Mouse (Mus musculus) bone marrow, adult 2 months (tissue): ENCODE results near the gene Ip6k3. TPM values are rescaled to one million over a fixed set of nuclear protein-coding genes. Genes with fewer than 3 reads are reported as not detected.

Experiments used
- H3K27ac ChIP-seq: fragments of 200-500 bp; 2 replicates; pipeline ENCODE4 v1.5.1; 2012; ENCODE audit warnings: low read depth, mild to moderate bottlenecking, control low read depth, inconsistent platforms, low read length; ENCODE audit not compliant: control insufficient read depth, poor library complexity, insufficient read depth
- H3K4me1 ChIP-seq: fragments of 200-500 bp; 2 replicates; pipeline ENCODE4 v1.6.1; 2011; ENCODE audit warnings: low read length; ENCODE audit not compliant: control insufficient read depth, insufficient read depth
- H3K4me3 ChIP-seq: fragments of 200-500 bp; replicated peaks from 2 replicates; pipeline ENCODE3; 2011; ENCODE audit warnings: mild to moderate bottlenecking, low read depth, low read length, control low read depth; ENCODE audit not compliant: control insufficient read depth
- CTCF ChIP-seq: fragments of 200-500 bp; IDR thresholded peaks from 2 replicates; pipeline ENCODE4 v1.5.1; 2011; ENCODE audit warnings: low read length, control low read depth; ENCODE audit not compliant: control insufficient read depth, insufficient read depth
- POLR2A ChIP-seq: fragments of 200-500 bp; IDR thresholded peaks from 2 replicates; pipeline ENCODE4 v1.6.1; 2011; ENCODE audit warnings: low read depth, mild to moderate bottlenecking, control low read depth, low read length, borderline replicate concordance; ENCODE audit not compliant: control insufficient read depth
- WGBS: fragments of 180-500 bp; shearing (Covaris S2); methylation state at CpG from one replicate; pipeline ENCODE4 v1.1.7; 2018; 5-methylcytosine and 5-hydroxymethylcytosine counted together
- polyA plus RNA-seq: library from polyadenylated mRNA; stranded (reverse); fragments of >200 nt; gene quantifications from 2 replicates; pipeline ENCODE4 v1.2.4, GENCODE M21; 2011; ENCODE audit warnings: low replicate concordance; ENCODE audit not compliant: missing spikeins, insufficient read depth, insufficient read length

The Ip6k3 gene
- polyA plus RNA-seq, 1 experiment, result not detected

DNA sequence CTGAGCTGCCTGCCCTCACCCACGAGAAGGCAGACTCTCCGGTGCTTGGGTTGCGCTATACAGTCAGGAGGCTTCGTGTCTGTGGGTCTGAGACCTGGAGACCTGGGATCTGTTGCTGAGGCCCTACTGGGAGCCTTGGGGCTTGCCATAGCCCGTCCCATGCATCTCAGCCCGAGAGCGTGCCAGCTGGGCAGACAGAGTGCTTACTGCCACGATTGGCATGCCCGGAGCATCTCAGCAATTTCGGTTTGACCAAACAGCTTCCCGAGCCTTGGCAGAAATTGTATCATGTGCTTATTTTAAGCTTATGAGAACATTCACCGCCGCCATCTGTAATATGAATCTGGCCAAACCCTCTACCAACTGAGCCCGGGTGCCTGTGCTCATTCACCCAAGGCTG lies 13.3 kb downstream of the Ip6k3 start:
- WGBS, result 91% methylated on average over 14 of the region's 14 CpGs
- Histone ChIP-seq H3K4me1 (peaks cover 4% of the 10 kb centered on the region), H3K27ac (no peak overlapping the region; the same call in 1 of the 2 replicates), H3K4me3 (no peak overlapping the region)
- no peak for TF ChIP-seq CTCF
- TF ChIP-seq POLR2A, result no peak

DNA sequence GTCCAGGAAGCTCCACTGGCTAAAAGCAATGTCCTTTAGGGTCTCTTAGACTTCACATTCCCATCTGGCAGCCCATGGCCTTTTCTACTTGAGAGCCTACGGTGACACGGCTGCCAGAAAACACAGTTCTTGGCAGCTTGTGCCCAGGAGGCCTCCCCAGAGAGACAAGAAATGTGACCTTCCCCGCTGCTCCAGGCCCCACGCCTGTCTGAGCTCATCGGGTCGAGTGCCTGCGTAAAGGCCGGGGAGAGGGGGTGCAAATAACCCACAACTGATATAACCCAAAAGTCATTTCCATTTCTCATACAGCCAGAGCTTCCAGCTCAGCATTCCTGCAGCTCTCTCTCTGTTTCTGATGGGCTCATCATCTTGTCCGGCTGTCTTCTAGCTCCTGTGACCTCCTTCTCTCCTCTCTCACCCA lies 13.8 kb downstream of the Ip6k3 start:
- WGBS, result 76% methylated on average over 9 of the region's 9 CpGs
- H3K27ac ChIP-seq, result peak overlapping the region; percentile 76
- TF ChIP-seq POLR2A (no peak), CTCF (no peak)
- H3K4me1 ChIP-seq, result peaks cover 4% of the 10 kb centered on the region
- H3K4me3 ChIP-seq, result no peak overlapping the region

DNA sequence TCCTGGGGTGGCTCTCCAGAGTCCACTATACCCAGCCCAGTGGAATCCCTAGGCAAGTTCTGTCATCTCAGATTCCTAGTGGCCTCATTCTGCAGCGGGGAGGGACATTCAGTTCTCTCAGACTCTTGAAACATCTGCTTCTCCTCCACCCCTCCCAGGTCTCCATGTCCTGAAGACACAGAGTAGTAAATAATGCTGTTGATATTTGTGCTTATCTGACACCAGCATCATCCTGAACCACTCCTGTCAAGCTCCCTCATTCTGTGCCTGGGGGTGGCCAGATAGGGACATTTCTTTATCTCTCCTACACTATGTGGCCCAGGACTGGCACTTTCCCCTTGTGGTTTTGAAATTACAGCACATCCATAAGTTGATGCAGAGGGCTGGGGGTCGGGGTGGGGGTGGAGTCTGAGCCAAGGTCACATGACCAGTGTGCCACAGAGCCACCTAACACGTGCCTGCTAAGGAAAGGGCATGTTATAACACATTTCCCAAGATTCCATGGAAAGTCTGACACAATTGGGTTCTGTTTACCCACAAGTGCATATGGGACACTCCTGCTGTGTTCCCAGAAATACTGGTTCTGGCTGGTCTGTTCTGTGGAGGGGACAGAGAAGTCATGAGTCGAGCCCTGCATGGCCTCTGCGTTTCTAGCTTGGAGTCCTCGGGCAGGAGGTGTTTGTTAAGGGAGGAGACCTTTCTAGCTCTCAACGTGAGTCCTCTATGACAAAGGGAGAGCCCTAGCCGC lies 14.4 kb downstream of the Ip6k3 start:
- TF ChIP-seq POLR2A (no peak), CTCF (no peak)
- Histone ChIP-seq H3K27ac (peak overlapping the region; percentile 76), H3K4me1 (peaks cover 4% of the 10 kb centered on the region), H3K4me3 (no peak overlapping the region)
- WGBS, result 52% methylated on average over 8 of the region's 8 CpGs

DNA sequence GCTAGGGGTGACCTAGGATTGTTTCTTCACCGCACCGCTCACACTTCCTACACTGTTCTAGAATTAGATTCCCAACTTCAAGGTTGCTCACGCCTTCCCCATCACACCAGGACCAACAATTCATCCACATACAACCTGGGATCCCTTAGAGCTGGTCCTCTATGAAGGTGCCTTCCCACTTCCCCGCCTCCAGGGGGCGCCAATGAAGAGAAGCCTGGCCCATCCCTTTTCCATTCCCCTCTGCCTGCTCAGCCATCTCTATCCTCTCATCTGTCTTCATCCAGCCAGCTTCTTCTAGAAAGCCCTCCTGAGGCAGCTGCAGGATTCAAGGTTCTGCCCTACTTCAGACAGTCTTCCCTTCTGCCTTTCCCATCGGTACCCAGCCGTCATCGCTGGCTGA lies 16.2 kb downstream of the Ip6k3 start:
- no peak for TF ChIP-seq POLR2A
- TF ChIP-seq CTCF, result peak; percentile 70
- WGBS, result 70% methylated on average over 8 of the region's 8 CpGs
- H3K4me3 ChIP-seq, result no peak overlapping the region
- no peak overlapping the region for H3K27ac ChIP-seq
- H3K4me1 ChIP-seq, result peaks cover 4% of the 10 kb centered on the region

DNA sequence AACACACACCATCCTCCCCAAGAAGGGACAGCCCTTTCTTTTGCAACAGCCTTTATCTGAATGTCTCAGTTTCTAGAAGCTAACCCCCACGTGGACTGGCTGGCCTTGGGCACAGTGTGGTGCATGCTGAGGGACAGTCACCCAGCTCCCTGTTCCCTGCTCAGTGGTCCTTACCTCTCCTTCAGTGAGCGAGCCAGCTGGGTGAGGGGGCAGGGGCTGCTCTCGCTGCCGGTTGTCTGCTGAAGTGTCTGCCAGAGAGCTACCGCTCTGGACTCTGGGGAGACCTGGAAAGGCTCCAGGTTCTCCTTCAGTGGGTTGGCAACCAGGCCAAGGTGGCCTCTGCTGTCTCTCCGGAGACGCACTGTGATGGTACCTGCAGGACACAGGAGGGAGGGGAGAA lies 16.7 kb downstream of the Ip6k3 start:
- Histone ChIP-seq H3K4me3 (no peak overlapping the region), H3K4me1 (peaks cover 4% of the 10 kb centered on the region), H3K27ac (no peak overlapping the region)
- no peak for TF ChIP-seq CTCF
- TF ChIP-seq POLR2A, result no peak
- WGBS, result 73% methylated on average over 7 of the region's 7 CpGs

DNA sequence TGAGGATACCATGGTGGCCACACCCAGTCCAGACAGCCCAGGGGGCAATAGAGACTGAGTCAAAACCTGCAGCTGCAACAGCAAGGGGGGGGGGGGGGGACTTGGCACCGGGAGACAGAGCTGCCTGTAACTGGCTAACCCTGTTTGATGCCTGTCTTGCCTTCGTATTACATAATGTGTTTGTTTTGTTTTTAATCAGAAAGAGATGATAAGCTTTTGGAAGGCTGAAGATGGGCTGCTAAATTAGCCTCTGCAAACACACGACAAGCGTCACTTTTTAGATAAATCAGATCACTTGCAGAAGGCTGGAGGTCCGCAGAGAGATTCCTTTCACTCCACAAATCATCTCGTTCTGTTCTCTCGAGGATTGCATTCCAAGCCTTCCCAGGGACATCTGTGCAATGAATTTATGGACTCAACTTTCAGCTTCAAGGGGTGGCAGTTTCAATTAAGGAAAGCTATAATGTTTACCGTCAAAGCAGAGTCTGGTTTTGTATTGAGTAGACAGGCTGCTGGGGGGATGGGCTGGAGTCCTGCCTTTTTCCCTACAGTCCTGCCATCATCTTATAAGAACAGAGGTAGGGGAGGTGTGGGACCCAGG lies 21.2 kb downstream of the Ip6k3 start:
- Histone ChIP-seq H3K4me3 (no peak overlapping the region), H3K4me1 (no peaks in the 10 kb centered on the region), H3K27ac (no peak overlapping the region)
- no peak for TF ChIP-seq POLR2A
- TF ChIP-seq CTCF, result no peak
- WGBS, result 53% methylated on average over 8 of the region's 8 CpGs

DNA sequence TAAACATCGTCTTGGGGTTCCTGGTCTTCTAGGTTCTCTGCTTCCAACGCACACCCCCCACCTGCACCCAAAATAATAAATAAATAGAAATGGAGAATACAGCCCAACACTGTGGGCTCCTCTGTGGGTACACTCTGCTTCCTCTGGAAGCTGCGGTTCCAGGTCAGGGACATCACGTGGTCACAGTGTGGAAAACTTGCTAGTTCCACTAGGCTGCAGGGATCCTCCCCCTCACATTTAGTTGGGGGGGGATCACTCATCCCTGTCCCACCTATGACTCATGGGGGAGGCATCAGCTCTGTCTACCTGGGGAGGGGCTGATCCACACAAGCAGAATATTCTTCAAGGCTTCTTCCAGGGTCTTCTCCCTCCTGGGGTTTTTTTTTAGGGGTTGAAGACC lies 23.4 kb downstream of the Ip6k3 start:
- 48% methylated on average over 4 of the region's 4 CpGs for WGBS

DNA sequence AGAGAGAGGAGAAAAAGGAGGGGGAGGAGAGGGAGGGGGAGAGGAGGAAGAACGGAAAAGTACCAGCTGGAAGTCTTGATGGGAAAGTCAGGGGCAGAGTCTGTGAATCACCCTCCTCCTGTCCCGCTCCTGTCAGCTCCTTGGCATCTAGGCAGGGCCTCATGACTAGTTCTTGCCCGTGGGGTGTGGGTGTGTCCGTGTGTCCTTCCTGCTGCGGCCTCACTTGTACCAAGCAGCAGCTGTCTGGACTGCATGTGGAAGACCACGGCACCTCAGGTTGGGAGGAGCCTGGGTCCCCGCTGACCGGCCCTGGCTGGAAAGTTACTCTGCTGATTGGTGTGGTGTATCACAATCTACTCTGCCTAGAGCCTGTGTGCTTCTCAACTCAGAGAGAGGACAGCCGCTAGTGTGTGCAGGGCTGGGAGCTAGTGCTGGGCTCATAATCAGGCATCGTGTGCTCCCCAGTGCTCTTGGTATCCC lies 25.6 kb downstream of the Ip6k3 start:
- 61% methylated on average over 10 of the region's 10 CpGs for WGBS
- TF ChIP-seq CTCF (no peak), POLR2A (no peak)
- H3K4me1 ChIP-seq, result no peaks in the 10 kb centered on the region
- no peak overlapping the region for H3K4me3 ChIP-seq
- no peak overlapping the region for H3K27ac ChIP-seq

More for the DNA sequence above, 23.4 kb downstream of the Ip6k3 start:
- no peak overlapping the region for H3K4me3 ChIP-seq
- no peak overlapping the region for H3K27ac ChIP-seq
- TF ChIP-seq POLR2A, result no peak
- no peak for TF ChIP-seq CTCF
- no peaks in the 10 kb centered on the region for H3K4me1 ChIP-seq
